Mouse (Mus musculus): ENCODE measurements at regions not wholly inside any gene's neighbourhood (a gene's known extent, or its start where the extent isn't known, plus 50 kb on each side); places are given as distances from the start of the nearest gene placed in this dataset.

DNA sequence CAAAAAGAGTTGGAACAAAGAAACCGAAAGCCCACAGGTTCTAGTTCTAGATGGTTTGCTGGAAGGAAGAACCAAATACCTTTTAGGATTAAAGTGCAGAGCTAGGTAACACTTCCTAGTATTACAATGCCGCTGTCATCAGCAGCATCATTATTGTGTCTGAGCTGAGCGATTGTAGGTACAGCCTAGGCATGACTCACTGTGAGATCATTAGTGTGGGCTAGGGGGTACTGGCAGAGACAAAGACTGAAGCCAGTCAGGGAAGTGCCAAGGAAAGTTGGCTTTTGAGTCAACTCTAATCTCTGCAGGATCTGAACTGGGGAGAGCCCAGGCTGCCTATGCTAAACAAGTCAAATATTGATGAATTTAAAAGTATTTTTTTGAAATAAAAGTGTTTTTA lies 450.2 kb upstream of the Jag1 start:
- DNase-seq: no peak

DNA sequence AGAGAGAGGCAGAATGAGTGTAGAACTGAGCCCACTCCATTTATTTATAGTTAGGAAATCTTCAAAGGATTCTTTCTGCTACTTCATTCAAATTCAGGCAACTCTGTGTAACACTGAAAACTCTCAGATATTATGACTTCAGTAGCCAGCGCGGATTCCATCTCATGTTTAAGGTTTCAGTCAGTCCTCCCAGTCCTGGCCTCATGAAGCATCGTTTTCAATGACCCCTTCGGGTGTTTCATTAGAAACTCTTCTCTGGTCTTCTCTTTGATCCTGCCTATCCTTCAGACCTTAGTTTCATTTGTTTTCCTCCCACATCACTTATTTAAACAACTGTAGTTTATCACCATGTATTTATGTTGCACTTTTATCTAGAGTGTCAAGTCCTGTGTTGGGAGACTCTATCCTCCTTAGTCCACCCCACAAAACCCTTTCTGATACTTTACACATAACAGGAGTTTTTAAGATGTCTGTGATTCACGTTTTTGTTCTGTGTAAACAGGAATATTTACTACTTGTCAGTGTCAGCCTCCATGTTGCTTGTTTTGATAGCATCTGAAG lies 447.7 kb upstream of the Jag1 start:
- DNase-seq: no peak

DNA sequence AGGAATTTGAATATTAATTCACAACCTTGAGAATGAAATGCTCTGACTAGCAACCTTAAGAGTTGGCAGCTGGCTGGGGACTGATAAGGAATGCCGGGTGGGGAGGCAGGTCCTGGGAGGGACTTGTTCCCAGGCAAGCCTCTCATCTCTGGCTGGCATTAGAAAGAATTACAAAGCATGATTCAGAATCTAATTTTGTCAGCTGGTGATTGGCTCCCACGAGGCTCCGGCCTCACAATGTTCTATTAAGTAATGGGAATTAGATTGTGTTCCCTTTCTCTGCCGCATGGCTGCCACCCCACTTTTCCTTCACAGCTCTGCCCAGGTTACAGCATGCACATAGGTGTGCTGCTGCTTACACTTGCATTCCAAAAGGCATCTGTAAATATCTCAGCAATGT lies 443.9 kb upstream of the Jag1 start:
- no peak for DNase-seq

DNA sequence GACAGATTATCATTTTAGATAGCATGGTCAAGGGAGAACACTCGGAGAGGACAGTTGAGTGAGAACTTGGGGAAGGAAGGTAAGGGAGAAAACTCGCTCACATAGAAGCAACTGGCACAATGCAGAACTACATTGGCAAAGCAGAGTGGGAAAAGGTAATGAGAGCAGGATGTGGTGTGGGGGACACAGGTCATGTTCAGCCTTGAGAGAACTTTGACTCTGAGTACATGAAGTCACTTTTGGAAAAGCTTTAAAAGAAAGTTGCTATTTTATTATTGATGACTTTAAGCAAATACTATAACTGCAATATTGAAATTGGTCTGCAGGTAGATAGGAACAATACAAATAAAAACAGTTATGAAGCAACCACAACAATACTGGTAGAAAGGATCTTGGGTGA lies 437.4 kb upstream of the Jag1 start:
- DNase-seq: no peak

DNA sequence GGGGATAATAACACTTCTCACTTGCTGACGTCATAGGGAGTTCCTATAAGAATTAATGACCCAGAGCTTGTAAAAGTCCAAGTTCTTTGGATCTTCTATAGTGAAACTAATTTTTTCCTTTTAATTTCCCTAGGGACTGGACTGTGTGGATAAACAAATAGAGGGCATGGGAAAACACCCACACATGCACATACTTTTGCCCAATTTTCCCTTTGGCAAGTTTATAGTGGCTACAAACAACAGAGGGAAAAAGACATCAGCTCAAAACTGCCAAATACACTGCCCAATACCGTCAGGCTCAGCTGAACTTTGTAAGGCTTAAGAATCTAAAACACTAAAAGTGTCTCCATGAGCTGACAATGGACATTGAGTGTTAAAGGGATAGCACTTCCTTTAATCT lies 420.1 kb upstream of the Jag1 start:
- DNase-seq: no peak

DNA sequence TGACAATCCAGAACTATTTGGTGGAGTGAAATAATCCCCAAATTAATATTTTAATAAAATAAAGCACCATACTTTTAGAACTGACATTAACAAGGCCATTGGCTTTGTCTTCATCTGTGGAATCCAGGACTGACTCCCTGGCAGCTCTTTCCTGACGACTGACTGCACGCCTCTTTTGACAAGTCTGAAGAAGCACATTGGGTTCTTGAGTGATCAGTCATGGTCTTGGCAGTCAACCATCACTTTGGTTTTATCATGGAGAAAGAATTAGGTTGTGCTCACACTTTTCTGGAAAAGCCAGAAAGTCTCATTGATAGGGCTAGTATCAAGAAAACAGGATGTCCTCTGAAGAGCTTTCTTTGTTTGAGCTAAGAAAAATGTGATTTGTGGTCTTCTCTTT lies 399.8 kb upstream of the Jag1 start:
- DNase-seq: no peak

DNA sequence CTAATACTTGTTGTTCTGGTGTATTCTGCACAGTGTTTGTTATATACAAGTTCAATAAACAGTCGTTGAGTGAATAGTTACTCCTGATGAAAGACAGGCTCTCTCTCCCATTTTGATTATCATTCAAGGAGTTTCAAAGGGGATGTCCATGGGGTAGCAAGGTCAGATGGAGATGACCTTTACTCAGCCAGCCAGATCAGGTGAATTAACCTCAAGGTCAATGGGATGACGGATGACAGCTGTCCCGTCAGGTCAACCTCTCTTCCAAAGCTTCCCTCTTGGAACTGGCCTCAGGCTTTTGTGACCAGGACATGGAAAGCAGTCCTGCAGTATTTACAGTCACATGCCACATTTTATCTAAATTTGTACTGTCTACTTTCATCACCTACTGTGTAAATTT lies 398.6 kb upstream of the Jag1 start:
- DNase-seq: no peak

DNA sequence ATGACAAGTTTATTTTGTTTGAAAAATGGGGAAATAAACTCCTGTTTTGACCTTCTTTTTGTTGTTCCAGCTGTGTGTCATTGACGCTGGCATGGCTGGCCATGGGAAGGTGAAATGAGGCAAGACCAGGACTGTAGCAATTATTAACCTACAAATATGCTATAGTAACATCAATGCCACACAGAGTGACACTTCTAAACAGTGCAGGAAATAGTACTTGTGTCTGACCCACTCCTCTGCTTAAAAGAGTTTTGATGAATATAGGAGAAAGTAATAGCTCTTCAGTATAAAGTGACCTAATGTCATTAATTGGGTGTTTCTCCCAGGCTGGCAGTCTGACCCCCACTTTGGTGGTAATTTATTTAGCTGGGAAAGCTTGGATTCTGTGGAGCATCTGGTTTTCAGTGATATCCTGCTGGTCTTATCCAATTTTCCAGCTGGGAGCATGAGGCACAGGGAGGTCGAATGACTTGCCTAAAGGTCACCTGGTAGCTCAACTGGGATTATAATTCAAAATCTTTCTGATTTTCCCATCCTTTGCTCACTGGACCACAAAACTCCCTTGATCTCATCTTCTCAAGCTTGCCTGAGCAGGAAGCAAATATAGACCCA lies 397.6 kb upstream of the Jag1 start:
- DNase-seq: no peak

DNA sequence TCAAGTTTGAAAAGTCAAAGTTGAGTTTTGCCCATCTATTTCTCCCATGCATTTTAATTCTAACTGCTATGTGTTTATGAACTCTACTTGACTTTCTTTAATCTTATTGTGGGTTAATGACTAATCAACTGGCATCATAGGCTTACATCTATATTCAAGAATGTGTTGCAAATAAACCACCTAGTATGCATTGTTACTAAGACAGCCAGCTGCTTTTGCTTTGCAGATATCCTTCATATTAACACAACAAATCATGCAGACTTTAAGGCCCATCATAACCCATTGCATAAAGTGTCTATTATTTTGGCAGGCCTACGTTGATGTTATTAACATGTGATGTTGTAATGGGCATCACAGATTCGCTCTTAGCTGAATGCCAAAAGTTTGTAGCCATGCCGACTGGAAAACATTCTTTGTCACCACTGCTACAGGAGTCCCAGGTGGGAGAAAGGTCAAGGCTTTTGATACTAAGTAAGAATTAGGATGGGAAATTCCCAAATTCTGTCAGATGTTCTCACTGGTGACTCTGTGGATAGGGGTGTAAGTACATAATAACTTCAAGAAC lies 394.3 kb upstream of the Jag1 start:
- DNase-seq: no peak

DNA sequence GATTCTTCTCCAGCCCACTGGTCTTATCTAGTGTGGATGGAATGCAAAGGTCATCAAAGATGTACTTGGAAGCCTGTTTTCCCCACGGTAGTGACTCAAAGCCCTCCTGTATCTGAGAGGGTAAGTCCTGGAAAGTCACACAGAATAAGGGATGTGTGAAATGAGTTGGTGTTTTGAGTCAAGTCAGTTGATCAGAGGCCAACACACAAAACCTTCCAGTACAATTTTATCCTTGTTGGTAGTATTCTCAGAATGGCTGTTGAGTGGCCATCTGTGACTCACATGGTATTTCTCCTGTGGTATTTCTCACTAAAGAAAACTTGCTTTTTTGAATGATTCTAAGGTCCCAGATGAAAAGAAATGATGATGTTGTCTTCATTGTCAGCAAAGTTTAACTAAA lies 384.8 kb upstream of the Jag1 start:
- no peak for DNase-seq

DNA sequence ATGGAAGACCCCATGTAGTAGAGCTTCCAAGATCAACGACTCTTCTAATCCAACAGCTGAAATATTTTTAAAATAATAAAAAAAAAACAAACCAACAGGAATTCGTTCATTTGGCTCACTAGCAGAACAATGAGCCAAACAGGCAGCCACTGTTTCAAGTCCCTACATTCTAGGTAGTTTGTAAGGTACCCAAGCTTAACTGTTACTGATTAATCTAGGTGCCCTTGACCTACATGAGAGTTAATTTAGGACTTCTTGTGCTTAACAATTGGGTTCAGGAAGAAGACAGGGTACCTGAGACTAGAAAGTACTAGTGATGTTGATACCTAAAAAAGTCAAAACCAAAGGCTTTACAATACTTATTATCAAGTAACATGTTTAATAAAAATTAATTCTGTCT lies 381.2 kb upstream of the Jag1 start:
- DNase-seq: no peak

DNA sequence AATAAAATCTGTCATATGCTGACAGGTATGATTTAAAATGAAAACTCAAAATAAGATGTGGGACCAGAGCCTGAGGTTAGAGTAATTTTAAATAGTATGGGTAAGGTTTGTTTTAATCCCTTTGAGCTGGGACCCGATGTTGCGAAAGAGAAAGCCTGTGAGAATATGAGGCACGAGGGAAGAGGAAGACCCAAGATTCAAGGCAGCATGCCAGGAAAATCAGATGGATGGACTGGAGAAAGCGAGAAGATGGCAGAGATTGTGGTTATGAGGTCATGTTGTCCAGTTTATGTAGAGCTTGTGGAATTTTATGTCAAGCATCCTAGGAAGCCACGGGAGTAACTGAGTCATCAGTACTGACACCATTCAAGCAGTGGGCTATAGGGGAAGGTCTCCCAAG lies 377.2 kb upstream of the Jag1 start:
- peak; percentile 1 for DNase-seq

DNA sequence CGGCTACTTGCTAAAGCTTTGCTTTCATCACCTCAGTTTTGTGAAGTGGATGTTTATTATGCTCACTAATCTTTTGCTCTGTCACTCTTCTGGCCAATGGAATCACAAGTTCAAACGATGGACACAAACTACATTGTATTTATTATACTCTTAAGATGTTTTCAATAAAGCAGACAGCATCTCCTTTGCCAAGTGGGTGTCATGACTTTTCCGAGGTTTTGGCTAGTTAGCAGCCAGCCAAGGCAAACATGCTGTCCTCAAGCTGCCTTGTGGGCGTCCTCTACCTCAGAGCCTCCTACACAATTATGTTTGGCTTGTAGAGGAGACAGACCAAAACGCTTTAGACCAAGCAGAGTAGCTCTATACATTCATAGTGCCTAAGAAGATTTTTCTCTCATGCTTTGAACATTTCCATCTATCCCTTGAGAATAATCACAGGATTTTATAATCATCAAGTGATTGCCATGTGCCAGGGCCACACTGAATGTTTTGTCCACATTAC lies 372.8 kb upstream of the Jag1 start:
- no peak for DNase-seq

DNA sequence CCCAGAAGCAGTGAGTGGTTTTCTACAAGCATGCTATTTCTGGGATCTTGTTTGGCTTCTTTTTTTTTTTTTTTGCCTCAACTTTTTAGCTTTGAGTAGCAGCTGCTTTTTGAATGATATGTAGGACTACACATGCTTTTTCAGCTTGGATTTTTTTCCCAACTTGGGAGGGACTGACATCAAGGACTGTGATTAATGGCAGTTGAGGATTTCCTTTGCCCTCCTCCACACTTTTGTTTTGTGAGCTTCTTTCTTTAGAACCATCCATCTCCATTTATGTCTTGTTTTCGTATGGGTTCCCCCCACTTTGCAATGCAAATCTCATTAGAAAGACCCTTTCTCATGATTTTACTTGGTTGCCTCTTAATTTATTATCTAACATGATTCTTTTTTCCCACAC lies 352.3 kb upstream of the Jag1 start:
- DNase-seq: no peak

DNA sequence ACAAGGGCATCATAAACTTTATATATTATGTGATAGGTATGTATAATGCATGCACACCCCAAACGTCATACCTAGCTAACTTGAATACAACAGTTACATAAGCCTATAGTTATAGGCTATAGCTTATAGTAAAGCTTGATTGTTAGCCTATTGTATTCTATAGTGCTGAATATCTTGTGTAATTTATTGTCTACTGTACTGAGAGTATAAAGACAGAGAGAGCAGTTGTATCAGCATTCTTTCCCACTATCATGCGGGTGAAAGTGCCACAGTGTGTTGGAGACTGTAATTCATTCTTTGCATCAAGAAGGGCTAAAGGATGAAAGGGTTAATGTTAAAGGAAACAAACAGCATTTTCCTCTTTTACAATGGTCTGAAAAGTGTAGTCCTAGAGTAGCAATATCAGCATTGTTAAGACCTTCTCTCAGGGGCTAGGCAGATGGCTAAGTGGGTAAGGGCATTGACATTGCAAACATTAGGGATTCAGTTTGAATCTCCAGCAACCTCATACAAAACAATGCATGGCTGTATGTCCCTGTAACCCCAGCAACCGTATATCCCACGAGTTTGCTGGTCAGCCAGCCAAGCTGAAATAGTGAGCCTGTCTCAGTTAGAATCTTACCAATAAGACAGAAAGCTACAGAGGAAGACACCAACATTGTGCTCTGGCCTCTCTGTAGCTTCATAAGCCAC lies 340.8 kb upstream of the Jag1 start:
- DNase-seq: no peak

DNA sequence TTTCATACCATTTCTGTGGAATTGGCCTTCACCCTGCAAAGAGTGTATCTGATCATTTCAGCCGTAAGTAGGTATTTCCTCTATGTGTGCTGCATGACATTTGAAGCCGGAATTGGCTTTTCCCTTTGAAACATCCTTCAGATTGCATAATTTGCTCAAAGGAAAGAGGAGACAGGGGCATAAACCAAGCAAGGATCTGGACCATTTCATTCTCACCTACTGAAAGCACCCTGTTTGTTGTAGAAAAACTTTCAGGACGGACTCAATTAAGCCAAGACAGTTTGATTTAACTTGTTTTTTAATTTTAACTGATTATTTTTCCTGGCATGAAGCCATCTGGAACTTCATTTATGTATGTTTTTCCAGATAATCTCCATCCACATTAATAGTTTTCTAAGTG lies 340.0 kb upstream of the Jag1 start:
- DNase-seq: no peak

DNA sequence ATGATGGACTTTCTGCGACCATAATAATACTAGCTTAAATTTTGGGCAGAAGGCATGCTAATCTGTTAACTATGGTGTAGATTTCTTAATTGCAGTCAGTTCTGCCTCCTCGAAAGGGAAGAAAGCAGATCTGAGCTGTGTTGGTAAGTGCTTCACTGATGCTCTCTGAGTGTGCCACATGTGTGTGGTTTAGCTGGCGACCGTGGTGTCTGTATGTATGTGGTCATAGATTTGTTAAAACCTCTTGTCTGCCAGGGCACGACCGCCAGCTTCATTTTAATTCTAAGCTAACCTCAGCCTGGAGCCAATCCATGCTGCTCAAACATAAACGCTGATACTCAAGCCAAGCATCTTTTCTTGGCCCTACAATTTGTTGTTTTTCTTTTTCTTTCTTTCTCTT lies 330.5 kb upstream of the Jag1 start:
- no peak for DNase-seq

DNA sequence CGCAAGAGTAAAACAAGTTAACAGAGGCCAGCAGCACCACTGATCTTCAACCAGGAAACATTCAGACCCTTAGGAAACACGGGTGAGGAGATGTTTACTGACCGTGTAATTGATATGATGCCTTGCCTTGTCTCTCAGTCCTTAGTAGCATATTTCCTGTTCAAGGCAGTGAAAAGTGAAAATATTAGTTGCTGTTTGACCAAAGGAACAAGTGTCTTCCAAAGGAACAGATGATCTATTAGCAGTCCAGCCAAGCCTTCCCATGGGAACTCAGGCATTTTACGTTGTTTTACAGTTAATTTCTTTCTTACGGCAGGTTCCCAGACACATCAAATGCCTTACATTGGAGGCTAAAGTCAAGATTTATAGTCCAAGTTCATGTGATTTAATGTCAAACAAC lies 321.3 kb upstream of the Jag1 start:
- DNase-seq: no peak

DNA sequence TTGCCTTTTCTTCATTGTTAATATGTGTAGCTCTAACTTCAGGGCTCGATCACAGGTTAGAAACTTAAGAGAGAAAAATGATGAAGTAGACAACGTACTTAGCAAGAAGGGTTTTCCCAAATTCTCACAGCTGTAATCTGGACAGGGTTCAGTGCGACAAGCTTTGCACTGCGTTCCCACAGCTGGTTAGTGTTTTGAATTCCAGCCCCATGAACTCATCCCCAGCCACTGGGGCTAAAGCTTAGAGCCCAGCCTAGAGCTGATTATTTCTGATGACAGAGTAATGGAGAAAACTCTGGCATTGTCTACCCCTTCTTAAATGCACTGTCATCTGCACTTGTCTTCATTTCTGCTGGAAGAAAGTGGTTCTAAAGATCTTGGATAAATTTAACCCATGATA lies 319.7 kb upstream of the Jag1 start:
- DNase-seq: no peak

DNA sequence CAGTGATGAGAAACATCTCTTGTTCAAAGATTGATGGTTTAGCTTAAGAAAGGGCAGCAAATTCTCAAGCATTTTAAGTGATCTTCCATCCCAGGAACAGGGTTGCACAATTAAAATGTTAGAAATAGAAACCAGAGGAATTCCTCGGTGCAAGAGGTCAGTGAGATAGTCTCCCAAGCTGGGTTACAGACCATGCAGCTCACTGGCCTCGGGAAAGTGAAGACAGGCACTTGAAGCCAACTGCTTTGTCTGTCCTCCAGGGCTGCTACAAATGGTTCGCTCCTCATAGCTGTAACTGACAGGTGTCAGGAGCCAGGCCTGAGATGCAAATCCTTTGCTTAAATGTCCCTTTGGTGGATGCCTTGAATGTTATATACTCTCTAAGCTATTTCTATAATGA lies 306.2 kb upstream of the Jag1 start:
- DNase-seq: no peak

DNA sequence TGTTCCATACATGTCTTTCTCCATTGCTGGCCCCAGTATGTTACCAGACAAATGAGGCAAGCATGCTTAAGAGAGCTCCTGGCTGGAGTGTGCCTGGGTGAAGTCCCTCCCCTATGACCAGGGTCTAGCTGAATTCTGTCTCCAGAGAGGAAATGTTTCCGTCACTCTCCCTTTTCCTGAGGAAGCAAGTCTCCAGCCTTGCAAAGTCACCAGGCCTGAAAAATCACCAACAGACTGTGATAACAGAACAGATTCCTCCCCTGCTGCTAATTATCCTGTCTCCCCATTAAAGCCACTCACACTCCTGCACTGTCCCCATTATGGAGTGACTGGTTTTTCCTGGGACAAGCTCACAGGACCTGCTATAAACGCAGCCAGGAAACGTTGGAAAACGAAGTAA lies 303.2 kb upstream of the Jag1 start:
- peak; percentile 5 for DNase-seq

DNA sequence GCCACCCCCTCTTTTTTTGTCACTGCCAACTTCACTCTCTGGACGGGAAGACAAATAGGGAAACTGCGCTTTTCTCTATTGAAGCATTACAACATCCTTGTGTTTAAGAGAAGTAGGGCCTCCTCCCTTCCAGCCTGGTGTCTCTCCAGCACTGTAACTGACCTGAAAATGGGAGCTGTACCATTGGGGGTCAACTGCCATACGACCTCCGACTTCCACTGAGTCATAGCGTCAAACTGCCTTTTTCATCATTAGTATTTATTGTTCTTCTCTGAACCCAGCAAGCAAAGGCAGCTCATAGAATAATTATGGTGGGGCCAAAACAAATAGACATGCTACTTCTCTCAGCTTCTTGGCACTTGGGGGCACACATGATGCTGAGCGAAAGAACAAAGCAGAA lies 301.2 kb upstream of the Jag1 start:
- no peak for DNase-seq

DNA sequence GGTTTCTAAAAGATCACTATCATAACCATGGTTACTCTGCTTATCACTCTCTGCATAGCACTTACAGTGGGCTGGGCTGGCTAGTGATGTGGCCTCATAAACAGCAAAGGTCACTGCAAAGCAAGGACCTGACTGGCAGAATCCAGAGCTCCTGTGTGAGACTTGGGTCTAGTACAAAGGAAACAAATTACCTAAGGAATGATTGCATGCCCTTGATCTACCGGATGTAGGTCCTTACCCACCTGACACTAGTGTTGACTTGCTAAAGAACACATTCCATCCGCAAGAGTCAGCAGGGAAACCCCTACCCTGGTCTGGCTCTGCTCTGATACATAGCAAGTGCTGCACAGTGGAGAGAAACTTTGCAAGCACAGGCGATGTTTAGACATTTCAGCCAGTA lies 297.0 kb upstream of the Jag1 start:
- DNase-seq: peak; percentile 10

DNA sequence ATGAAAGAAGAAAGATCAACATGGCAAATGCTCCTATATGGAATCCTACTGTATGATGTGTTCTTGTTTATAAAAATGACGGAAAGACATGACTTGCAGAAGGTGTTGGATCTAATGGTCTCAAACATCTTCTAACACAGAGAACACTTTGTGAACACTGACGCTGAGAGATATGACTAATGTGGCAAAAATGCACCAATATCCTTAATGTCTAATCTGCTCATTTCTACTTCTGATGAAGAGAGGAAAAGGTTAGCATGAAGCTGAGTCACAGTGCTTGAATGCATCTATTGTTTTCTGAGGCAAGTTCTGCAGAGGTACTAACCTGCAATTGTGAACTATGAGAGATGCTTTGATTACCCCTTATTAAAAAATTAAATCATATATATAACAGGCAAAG lies 293.2 kb upstream of the Jag1 start:
- DNase-seq: no peak

DNA sequence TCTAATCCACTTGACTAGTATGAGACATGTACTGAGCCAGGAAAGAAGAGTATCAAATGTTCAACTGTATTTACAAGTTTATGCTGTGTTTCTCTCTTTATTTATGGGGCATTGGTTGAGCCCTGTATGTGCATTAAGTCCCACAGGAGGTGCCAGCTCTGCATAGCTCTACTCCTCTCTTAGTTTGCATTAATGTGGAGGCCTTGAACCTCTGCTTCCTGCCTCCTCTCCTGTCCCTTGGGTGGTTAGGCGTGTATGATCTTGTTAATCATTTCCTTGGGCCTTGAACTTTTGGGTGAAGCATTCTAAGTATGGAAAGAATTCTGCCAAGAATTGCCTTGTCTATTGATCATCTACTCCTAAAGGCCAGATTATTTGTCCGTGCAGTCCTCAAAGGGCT lies 291.9 kb upstream of the Jag1 start:
- no peak for DNase-seq

Data from lung, postnatal 14 days (tissue).